Mouse (Mus musculus) bone marrow macrophage, adult 2 months (primary cell): Measurements from ENCODE around the gene Atg2b.

ENCODE experiments used
- CTCF ChIP-seq: IDR thresholded peaks from 2 replicates; pipeline ENCODE4 v1.5.1; 2012; ENCODE audit warnings: low read depth, mild to moderate bottlenecking, low read length, moderate library complexity
- POLR2A ChIP-seq: IDR thresholded peaks from 2 replicates; pipeline ENCODE4 v1.6.1; 2012; ENCODE audit warnings: mild to moderate bottlenecking, low read depth, low read length, borderline replicate concordance

- TF ChIP-seq CTCF (no peak), POLR2A (no peak)
Observed at GRCm38 (mm10) chr12:105725736-105726135, 40.7 kb upstream of the Atg2b start.
